Mouse (Mus musculus) adrenal gland, postnatal 36 days (tissue): ENCODE results near the gene Lrrc56. TPM values are rescaled to one million over a fixed set of nuclear protein-coding genes. Genes with fewer than 3 reads are reported as not detected.
"Not testable (repeated sequence)": the region's sequence is repeated elsewhere in the genome, so short reads cannot be mapped to it uniquely, and the experiment has no call there.

Experiments used
- DNase-seq, 2 experiments: peaks; one replicate each; pipeline ENCODE4 v3.0.0; 2021; ENCODE audit warnings: mixed read lengths in 1 of 2
- total RNA-seq, 2 experiments: library from RNA; stranded (reverse); gene quantifications; 2 replicates each; pipeline ENCODE4 v1.2.3; 2021

The Lrrc56 gene
- total RNA-seq, 2 experiments from 2014 or later: 4.7 to 8.8 TPM

- DNase-seq: no peak
Measured at GRCm38 (mm10) chr7:141216894-141217293, 22.9 kb downstream of the Lrrc56 start.

DNA sequence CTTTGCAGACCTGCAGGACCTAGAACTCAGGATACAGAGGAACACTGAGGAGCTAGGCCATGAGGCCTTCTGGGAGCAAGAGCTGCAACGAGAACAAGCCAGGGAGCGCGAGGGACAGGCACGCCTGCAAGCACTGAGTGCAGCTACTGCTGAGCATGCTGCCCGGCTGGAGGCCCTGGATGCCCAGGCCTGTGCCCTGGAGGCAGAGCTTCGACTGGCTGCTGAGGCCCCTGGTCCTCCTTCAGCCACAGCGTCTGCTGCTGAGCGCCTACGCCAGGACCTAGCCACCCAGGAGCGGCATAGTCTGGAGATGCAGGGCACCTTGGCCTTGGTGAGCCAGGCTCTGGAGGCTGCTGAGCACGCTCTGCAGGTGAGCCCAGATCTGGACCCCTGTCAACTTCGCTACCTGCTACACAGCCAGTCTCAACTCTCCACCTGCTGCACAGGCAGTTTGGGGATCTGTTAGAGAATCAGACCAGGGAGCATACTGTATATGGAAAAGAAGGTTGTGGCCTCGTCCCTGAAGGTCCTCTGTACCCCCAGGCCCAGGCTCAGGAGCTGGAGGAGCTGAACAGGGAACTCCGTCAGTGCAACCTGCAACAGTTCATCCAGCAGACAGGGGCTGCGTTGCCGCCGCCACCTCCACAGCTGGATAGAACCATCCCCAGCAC is 23.5 kb downstream of the Lrrc56 start:
- DNase-seq: no peak

DNA sequence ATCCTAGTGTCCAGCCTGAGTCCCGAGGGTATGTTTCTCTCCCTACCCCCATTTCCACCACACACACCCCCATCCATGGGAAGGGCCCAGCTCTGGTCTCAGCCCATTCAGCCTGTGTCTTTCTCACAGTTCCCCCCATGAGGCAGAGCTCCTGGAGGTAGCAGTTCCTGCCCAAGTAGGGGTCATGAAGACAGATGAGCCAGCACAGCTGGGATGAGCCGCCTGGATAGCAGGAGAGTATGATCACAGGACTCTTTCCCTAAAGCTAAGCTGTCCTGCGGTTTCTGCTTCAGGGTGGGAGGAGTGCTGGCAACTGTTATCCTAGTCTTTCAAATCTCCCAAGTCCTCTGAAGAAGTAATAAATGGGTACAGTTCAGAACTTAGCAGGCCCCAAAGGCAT is 24.2 kb downstream of the Lrrc56 start:
- no peak for DNase-seq

- no peak for DNase-seq
Measured at GRCm38 (mm10) chr7:141218557-141219133, 24.7 kb downstream of the Lrrc56 start.

GRCm38 (mm10) chr7:141219558-141220099 is 25.7 kb downstream of the Lrrc56 start:
- DNase-seq: no peak

- DNase-seq: no peak
Measured at GRCm38 (mm10) chr7:141220377-141220776, 26.4 kb downstream of the Lrrc56 start.

DNA sequence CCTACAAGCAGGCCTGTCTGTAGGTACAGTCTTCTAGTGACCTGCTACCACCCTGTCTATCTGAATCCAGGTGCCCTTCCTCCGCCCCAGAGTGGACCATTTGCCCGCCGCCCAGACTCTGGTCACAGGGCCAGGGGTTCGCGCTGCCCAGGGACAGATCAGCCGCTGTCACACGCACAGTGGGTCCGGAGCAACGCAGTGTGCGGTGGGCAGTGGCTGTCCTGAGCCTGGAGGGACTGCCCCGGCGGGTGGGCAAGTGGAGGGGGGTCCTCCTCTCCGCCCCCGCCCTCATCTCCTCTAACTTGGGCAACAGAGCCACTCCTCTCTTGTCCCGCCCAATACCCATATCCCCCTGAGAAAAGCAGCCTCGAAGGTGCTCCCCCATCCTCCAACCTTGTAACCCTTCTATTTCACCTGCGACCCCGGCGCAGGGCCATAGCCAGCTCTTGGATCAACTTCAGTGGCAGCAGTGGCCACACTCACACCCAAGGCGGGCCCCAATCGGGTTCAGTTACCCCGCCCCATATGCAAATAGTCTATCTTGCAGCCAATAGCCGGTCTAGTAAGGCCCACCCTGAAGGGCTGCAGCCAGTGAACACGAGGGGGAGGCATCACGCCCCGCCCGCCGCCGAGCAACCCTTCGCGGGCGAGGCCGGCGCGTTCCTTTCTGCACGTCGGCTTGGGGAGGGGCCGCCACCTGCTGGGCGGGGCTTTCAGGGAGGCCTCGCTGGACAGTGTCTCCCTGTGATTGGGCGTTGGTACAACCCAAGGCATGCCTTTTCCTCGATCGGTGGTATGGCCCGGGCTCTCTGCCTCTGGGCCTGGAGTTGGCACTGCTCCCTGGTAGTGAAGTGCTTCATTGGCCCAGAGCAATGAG is 27.5 kb downstream of the Lrrc56 start:
- DNase-seq: peak; percentile 98 to 99

DNA sequence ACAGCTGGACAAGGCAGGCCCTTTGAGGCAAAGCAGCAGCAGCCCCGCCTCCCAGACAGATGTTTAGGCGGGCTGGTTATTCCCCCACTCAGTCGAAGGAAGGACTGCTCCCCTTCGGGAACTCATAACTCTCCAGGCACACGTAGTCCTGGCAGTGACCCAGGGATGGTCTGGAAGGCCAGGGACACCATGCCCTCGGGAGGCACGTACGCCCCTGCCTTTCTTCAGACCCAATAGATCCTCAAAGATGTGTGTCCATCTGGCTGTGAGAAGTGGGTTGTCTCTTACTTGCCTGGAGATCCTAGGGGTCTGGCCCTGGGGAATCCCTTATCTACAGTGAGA is 28.1 kb downstream of the Lrrc56 start:
- DNase-seq: no peak

- no peak for DNase-seq
Measured at GRCm38 (mm10) chr7:141222696-141223215, 28.8 kb downstream of the Lrrc56 start.

DNA sequence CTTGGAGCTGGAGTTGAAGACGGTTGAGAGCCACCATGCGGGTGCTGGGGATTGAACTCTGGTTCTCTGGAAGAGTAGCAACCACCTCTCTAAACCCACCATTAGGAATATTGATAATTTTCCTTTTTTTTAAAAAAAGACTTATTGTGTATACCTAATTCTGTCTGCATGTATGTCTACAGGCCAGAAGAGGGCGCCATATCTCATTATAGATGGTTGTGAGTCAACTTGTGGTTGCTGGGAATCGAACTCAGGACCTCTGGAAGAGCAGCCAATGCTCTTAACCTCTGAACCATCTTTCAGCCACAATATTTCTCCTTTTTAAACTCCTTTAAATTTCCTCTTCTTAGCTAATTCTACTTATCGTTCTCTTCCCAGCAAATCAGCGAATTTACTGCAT is 32.6 kb downstream of the Lrrc56 start:
- no peak for DNase-seq

- DNase-seq: no peak
Measured at GRCm38 (mm10) chr7:141227796-141228195, 33.8 kb downstream of the Lrrc56 start.

GRCm38 (mm10) chr7:141228279-141229067 is 34.5 kb downstream of the Lrrc56 start, which contains the start of gene Phrf1:
Gene Phrf1, plus strand, starts transcription at chr7:141228784.
- peak; percentile 93 for DNase-seq

DNA sequence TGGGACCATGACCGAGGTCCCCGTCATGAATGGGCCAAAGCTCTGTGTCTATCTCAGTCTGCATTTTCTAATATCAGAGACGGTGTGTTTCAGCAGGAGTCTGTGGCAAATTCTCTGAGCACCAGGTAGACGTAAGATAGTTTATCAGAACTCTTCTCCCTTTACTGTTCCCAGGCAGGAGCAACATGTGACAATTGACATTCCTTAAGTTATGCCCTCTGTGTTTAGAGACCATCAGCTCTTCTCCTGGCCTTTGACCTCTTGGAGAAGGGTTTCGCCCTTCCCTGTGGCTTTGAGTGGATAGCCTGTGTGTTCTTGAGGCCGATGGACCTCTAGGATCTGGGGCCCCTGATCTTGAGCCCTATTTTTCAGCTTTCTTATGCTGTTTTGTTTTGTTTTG is 35.7 kb downstream of the Lrrc56 start:
- no peak for DNase-seq

DNA sequence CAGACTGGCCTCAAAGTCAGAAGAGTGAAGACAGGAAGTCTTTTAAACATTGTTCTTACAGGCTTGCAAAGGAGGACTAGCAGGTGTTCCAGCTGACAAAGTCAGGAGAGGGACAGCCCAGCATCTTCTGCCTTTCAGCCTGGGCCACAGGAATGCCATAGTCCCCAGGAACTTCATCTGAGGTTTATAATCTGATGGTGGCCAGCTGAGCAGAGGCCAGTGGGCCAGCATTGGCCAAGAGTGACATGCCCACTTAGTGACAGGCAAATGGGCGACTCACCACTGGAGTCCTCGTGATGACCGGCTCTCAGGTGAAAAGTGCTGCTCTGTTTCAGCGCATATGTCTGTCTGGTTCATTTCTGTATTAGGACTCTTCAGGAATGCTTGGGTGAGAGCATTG is 36.6 kb downstream of the Lrrc56 start:
- no peak for DNase-seq

- no peak for DNase-seq
Measured at GRCm38 (mm10) chr7:141231111-141231510, 37.2 kb downstream of the Lrrc56 start.

DNA sequence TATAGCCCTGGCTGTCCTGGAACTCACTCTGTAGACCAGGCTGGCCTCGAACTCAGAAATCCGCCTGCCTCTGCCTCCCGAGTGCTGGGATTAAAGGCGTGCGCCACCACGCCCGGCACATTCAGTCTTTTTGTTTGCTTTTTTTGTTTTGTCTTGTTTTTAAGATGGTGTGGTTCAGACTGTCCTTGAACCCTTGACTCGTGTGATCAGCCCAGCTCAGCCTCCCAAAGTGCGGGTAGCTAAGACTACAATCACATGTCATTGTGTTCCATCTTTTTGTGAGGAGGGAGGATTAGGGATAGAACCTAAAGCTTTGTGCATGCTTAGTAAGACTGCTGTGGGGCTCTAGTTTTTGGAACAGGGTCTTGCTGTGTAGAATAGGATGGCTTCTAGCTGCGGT is 37.6 kb downstream of the Lrrc56 start:
- DNase-seq: no peak

DNA sequence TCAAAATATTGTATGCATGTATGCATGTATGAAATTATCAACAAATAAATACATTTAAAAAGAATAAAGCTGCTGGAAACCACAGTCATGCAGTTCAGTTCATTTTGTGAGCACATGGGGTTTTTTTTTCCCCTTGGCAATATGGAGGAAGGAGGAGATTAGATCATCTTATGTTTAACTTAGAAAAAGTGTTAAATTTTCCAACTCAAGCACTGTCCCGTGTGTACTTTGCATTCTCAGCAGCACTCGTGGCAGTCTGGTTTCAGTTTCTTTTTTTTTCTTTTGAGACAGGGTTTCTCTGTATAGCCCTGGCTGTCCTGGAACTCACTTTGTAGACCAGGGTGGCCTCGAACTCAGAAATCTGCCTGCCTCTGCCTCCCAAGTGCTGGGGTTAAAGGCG is 56.5 kb downstream of the Lrrc56 start:
- not testable (repeated sequence) for DNase-seq

DNA sequence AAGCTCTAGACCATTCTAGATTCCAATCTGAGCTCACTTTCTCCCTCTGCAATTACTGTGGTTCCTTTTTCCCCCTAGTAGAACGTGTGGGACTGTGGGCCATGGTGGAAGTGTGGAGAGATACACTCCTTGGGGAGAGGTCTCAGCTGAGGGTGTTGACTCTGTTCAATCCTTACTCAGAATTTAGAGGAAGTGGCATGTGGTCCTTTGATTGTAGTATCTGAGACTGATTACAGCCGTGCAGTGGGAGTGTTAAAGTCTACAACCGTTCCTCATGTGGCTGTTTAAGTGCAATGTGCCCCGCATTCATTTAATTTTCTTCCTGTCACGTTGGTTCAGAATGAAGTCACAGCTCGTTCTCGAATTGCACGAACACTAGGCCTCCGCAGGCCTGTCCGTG is 62.2 kb downstream of the Lrrc56 start:
- no peak for DNase-seq
